Mouse (Mus musculus): ENCODE data around the gene Gm9758. TPM values are rescaled to one million over a fixed set of nuclear protein-coding genes. Genes with fewer than 3 reads are reported as not detected.

Gene Gm9758
- total RNA-seq, 2 experiments from 2014 or later: not detected

Other genes with a start within 250 kb of the Gm9758 start
- gene Speer4e, start 23.5 kb upstream of the Gm9758 start, total RNA-seq (2021): not detected
- gene Gm10354, start 64.0 kb upstream of the Gm9758 start, total RNA-seq (2021): not detected
- not detected for gene Gm17019, start 118.1 kb upstream of the Gm9758 start, total RNA-seq (2021)